Mouse (Mus musculus) embryo, embryonic 9.5 days (tissue): ENCODE data around the gene Nkx2-4.

Experiments used
- DNase-seq: peaks from one replicate; pipeline ENCODE4 v3.0.0-alpha.2; 2017; ENCODE audit errors: extremely low spot score

Nkx2-4 gene

DNA sequence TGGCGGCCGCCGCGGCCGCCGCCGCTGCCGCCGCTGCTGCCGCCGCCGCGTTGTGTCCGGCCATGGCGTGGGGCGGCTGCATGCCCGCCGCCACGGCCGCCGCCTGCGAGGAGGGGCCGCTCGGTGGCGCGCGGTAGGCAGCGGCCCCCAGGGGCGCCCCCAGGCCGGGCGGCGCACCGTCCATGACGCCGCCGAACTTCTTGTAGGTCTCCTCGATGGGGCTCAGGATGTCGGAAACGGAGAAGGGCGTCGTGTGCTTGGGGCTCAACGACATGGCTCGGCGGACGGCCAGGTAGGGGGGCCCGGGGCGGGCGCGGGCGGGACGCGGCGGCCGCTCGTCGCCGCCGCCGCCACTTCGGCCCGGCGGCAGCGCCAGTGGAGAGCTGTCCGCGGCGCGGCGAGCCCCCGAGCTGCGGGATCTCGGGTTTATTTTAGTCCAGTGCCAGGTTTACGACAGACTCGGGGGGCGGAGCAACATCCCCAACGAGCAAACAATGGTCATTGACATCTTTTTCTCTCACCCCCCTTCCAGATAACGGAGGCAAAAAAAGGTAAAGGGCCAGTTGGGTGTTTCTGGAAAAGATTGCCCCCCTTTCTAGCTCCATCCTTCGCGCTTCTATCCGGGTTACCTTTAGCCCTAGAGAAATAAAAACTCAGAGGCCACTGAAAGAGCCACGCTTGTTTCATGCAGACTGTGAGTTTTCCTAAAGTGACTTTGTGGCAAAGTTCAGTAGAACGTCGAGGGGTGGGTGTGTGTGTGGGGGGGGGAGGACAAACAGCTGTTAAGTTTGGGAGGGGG is at the start of gene Nkx2-4:
Nkx2-4 (minus strand) TSS at position 374 of the 799 bp plus-strand sequence.
- DNase-seq = peak; percentile 40

- DNase-seq = no peak
Observed at GRCm38 (mm10) chr2:147127366-147127765, 42.1 kb upstream of the Nkx2-4 start.

DNA sequence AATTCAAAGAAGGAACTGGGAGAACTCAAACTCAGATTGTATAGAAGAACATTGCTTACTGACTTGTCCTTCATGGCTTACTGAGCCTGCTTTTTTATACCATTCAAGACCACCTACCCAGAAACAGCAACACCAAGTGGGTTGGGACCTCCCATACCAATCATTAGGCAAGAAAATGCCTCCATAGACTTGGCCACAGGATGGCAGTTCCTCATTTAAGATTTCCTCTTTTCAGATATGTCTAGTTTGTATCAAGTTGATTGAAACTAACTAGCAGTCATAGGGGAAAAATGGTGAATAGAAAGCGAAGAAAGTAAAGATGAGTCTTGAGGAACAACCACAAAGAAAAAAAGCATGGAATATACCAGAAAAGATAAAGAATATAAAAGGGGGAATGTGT is 34.5 kb upstream of the Nkx2-4 start:
- no peak for DNase-seq

DNA sequence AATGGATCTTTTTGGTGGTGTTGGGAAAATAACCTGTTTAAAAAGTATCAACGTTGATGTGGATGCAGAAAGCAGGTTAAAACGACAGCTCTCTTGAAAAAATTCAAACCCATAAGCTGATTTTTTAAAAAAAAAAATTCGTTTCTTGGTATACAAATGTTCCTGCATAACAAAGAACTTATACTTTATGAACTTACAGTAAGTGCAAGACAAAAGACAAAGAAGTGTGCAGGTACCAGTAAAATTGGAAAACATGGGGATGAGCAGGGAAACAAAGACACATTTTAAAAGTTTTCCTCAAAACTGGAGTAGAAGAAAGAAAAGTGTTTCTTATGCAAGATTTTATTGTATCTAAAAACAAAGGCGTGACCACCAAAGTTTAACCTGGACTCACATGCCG is 1.2 kb upstream of the Nkx2-4 start:
- DNase-seq = no peak

GRCm38 (mm10) chr2:147085937-147086336 is 692 bp upstream of the Nkx2-4 start:
- DNase-seq = peak; percentile 19

DNA sequence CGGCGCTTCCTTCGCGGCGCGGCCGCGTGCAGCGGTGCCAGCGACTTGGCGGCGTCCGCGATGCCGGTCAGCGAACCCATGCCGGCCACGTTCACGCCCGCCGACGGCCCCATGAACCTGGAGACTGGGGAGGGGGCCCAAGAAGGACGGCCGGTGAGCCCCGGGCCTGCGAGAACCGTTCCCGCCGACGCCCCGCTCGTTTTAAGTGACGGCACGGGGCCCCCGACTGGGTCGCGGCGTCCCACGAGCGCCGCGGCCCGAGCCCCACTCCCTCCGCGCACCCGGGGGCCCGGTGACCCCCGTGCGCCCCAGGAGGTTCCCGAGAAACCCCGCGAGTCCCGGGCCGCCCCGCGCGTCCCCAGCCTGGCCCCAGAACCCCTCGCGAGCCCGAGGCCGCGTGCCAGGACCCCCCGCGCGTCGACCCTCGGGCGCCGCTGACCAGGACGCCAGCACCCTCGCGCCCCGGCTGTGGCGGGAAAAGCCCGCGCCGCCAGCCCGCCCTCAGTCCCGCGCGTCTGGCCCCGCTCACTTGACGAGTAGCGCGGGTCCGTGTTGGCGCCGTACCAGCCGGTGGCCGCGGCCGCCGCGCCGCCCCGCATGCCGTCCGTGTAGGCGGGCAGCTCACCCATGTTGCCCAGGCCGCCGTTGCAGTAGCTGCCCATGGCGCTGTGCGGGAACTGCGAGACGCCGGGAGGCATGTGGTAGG is 726 bp downstream of the Nkx2-4 start:
- DNase-seq = peak; percentile 29

DNA sequence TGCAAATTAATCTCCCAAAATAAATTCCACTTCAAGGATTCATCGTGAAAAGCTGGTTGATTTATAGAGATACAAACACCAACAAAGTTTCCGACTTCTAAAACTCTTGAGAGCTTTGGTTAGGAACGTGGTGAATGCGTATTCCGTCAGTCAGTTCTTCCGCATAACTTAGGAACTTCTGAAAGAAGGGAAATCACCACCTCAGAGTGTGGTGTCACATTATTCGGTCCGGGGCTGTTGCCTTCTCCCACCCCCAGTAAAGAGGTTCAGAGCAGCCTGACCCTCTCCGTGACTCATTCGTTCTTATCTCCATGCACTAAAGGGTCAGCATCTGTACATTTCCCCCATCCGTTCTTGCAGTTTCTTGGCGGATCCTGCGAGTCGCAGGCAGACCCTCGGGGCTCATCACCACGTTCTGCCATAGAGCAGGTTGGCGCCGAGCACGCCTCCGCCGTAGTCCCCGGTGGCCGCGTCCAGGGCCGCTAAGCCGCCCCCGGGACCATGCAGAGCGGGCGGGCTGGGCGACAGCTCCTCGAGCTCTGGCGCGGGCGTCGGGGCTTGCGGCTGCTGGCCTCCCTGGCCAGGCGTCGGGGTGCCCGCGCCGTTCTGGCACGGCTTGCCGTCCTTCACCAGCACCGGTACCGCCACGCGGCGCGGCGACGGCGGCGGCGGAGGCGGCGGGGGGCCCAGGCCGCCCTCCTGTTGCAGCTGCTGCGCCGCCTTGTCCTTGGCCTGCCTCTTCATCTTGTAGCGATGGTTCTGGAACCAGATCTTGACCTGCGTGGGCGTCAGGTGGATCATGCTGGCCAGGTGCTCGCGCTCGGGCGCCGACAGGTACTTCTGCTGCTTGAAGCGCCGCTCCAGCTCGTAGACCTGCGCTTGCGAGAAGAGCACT is 1.5 kb downstream of the Nkx2-4 start:
- DNase-seq = peak; percentile 74

- DNase-seq = no peak
Observed at GRCm38 (mm10) chr2:147082391-147082790, 2.9 kb downstream of the Nkx2-4 start.

DNA sequence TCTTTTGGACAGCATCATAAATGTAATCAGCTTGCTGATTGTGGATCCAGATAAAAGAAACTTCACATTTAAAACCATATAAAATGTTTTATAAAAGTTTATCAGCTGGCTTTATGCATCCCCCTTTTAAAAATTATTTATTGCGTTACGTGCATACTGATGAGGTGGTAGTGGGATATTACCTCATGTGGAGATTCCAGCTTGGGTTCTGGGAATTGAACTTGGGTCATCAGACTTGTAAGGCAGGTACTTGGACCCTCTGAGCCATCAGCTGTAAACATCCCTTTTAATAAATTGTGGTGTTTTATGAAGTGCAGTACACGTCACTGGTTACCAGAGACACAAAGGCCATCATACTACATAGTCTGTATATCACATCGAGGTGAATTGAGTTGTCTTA is 10.8 kb downstream of the Nkx2-4 start:
- DNase-seq = no peak

GRCm38 (mm10) chr2:147073962-147074361 is 11.3 kb downstream of the Nkx2-4 start:
- no peak for DNase-seq

DNA sequence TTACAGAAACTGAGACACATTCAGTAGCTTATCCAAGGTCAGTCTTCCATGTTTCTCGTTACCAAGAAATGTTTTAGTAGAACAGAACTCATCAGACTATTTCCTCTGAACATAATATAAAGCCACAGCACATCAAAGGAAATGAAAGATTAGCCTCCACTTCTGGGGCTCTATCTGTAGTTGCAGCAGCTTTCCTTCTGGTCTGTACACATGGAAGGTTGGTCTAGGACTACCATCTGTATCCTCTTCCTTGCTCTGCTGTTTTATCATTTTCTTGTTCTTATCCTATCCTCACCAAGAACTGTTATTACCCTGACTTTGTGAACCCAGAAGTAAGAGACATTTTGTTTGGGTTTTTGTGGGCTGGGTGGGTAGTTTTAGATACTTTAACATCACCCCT is 14.9 kb downstream of the Nkx2-4 start:
- DNase-seq = no peak

- DNase-seq = no peak
Observed at GRCm38 (mm10) chr2:147069077-147069476, 16.2 kb downstream of the Nkx2-4 start.

GRCm38 (mm10) chr2:147067480-147068246 is 17.6 kb downstream of the Nkx2-4 start:
- DNase-seq = no peak

- DNase-seq = no peak
Observed at GRCm38 (mm10) chr2:147053229-147053892, 31.9 kb downstream of the Nkx2-4 start.

DNA sequence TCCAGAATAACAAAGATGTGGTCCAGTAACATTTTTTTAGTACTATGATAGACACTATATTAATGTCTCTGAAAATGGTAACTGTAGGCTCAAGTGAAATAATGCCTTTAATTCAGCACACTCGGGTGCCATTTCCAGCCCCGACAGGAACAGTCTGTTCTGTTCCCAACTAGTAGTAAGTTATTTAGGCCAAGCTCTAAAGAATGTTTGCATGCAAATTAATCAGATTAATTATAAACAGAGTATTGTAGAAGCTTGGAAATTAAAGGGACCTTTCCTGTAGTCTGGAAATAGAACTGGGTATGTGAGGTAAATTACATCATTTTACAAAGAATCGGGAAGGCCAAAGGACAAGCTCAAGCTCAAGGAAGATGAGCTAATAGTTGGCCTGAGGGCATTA is 38.2 kb downstream of the Nkx2-4 start:
- DNase-seq = no peak

DNA sequence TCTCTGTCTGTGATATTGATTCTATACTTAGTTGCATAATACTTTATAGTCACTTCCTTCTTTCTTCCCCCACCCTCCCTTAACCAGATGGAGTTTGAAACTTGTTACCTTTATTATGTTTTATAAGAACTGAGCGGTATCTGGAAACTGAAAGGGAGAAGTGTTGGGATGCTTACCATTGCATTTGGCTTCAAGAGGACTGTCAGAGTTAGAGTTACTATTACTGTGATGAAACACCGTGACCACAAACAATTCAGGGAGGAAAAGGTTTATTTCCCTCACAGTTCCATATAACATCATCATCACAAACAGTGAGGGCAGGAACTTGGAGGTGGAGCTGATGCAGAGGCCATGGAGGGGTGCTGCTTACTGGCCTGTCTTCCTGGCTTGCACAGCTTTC is 49.4 kb downstream of the Nkx2-4 start:
- no peak for DNase-seq
